Mouse (Mus musculus): ENCODE measurements around the gene Kat6b.
A peak's percentile ranks its signal among the peaks of the same experiment; 100 is the strongest.
"Not testable (repeated sequence)": the region's sequence is repeated elsewhere in the genome, so short reads cannot be mapped to it uniquely, and the experiment has no call there.

Kat6b gene

DNA sequence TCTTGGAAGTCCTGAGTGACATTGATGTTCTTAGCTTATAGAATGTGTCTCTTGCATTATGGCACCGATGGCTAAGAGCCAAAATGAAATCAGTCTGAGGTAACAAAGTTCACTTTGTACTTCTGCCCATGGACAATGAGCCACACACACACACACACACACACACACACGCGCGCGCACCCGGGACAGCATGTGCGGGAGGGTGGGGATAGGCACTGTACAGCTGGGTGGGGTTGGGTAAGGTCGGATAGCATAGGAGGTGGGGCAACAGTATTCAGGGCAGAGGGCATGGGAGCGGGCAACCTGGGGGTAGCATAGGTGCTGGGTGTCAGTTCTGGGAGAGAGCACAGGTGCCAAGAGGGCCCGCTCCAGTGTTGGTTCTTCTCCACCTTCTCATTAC lies 3.5 kb downstream of the Kat6b start:
- no peak for DNase-seq (ENCODE audit: low spot score in 2 of 2)

- DNase-seq (ENCODE audit: low spot score in 2 of 2) = no peak
Measured at GRCm38 (mm10) chr14:21485961-21486520, 4.8 kb downstream of the Kat6b start.

DNA sequence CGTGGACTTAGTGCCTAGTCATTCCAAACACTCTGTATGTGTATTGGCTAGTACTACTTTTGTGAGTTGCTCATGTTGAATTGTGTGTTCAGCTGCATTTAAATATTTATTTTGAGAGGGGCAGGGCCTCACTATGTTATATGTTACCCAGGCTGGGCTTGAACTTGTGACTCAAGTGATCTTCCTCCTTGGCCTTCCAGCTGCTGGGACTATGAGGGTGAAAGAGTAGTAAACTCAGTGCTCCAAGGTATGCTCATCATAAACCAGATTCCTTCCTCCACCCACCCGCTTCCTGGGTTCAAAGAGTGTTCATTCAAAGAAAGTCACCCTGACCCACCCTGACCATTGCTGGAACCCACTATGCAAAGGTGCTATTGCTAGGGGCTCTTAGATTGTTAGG lies 5.9 kb downstream of the Kat6b start:
- DNase-seq (ENCODE audit: low spot score in 2 of 2) = not testable (repeated sequence)

DNA sequence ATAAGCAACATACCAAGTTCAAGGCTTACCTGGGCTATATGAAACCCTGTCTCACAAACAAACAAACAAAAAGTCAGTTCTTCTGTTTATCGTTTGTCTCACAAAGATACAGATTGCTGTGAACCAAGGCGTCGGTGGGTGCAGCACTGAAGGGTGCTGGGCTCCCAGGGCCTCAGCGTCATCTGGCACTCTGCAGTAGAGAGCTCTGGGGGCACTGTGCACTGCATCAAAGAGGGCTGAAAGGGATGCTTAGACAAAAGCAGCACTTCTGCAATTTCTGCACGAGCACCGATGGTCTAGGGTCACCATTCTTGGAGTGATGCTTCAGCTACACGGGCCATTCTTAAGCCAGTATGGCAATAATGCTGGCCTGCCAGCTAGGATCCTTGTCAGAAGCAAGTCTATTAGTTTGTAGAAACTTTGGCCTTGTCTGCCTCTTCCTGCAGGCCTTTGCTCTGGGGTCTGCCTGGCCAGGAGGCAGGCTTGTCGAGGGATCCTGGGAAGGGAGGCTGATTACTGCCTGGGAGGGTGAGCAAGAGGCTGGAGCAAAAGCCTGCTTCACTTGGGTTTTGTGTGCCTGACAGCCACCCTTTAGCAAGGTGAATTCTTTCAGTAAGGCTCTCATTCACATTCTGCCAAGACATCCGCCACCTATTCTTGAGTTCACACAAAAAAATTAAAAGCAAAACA lies 7.3 kb downstream of the Kat6b start:
- not testable (repeated sequence) for DNase-seq (ENCODE audit: low spot score in 2 of 2)

DNA sequence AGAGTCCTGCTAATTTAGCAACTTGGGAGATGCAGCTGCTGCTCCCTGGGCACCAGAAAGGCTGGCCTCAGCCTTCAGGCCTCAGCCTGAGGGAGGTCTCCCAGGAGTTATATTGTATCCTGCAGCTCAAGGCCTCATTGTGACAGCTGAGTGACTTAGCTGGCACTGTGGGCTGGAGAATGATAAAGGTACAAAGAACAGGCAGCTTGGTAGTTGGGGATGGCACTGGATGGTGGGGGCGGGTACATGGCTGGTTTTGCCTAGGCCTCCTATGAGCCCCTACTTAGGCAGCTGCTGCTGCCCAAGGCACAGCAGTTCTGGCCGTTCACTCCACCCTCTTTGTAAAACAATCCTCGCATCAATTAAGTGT lies 7.9 kb downstream of the Kat6b start:
- DNase-seq (ENCODE audit: low spot score in 2 of 2) = no peak

DNA sequence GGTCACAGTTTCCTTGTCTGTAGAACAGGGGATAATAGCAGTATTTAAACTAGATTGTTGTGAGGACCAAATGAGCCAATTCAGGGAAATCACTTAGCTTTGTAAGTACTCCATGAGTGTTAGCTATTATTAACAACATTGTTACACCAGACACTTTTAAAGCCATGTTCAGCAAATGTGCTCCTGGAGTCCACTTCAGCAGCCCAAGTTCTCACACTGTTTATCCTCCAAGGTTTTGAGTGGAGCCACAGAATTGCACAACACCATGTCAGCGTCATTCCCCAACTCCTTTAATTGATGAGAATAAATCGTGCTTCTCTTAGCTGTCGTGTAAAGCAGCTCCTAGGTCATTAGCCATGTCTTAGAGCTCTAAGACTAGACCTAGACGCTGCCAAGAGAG lies 8.9 kb downstream of the Kat6b start:
- DNase-seq (ENCODE audit: low spot score in 2 of 2) = no peak

GRCm38 (mm10) chr14:21498361-21498996 lies 17.2 kb downstream of the Kat6b start:
- DNase-seq (ENCODE audit: low spot score in 2 of 2) = no peak

DNA sequence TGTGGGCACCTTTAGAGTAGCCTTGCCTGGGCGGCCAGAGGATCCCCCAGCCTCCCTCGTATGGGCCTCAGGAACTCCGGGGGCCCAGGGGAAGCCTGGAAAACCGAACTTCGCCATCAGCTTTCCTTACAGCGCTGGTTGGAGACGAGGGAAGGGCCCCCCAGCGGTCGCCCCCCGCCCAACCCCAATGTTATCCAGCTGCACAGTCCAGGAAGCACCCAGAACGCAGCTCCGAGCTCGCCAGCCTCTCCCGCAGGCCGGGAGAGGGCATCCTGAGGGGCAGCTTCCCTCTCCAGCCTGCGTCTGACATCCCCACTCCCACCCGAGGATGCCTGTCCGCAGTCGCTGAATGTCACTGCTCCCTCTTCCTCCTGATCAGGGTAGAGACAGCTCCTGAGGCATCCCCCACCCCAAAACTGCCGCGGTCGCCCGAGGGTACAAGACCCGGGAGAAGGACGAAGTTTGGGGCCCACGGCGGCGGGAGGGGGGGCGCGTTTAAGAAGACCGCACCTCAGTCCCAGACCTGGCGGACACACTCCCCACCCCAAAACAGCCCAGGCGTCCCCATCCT lies 17.9 kb downstream of the Kat6b start:
- peak; percentile 58 to 59 for DNase-seq (ENCODE audit: low spot score in 2 of 2)

GRCm38 (mm10) chr14:21499631-21500153 lies 18.5 kb downstream of the Kat6b start:
- DNase-seq (ENCODE audit: low spot score in 2 of 2) = peak in 1 of 2 experiments; percentile 79

DNA sequence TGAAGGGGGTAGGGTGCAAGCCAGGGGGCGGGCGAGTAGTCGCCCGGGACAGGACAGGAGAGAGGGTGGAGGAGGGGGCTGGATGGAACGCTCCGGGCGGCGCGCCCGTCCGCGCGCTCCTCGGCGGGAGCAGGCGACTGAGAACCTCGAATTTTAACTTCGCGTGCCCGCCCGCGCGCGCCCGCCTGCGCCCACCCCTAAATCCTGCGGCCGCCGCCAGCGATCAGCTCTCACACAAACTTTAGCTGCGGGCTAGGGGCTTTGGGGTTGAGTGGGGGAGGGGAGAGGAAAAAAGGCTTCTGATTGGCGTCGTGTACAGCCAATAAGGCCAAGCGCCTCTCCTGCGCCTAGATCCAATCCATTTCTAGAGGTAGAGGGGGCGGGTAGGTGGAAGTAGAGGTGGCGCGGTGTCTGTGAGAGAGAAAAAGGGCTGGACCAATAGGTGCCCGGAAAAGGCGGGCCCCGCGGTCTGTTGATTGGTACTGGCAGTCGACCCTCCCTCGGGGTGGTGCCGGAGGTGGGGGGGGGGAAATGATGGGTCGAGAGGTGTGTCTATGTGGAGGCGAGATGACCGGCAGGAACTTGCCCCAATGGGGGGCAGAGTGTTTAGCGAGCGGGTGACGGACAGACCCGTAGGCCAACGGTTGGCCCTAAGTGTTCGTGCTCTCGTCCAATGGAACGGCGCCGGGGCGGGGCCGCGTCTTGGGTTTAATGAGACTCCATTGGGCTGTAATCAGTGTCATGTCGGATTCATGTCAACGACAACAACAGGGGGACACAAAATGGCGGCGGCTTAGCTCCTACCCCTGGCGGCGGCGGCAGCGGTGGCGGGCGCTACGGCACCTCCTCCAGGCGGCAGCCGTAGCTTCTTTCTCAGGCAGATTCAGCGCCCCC lies 19.2 kb downstream of the Kat6b start:
- peak; percentile 100 for DNase-seq (ENCODE audit: low spot score in 2 of 2)

GRCm38 (mm10) chr14:21501048-21501657 lies 19.9 kb downstream of the Kat6b start:
- no peak for DNase-seq (ENCODE audit: low spot score in 2 of 2)

- DNase-seq (ENCODE audit: low spot score in 2 of 2) = no peak
Measured at GRCm38 (mm10) chr14:21505036-21505435, 23.8 kb downstream of the Kat6b start.

DNA sequence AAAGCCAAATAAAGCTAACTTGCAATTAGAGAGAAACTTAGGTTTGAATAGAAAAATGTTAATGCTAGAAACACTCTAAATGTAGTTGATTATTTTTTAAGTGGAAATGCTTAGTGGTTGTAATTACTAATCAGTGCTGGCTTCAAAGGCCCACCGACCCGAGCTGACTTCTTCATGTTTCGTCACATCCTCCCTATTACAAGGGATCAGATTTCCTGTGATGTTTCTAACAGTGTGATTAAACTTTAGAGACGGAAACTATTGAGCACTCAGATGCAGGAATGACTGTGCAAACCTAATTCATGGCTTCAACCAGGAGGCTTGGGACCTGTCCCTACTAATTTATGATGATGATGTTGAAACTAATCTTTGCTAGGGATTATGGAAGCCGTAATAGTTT lies 25.8 kb downstream of the Kat6b start:
- no peak for DNase-seq (ENCODE audit: low spot score in 2 of 2)

- DNase-seq (ENCODE audit: low spot score in 2 of 2) = no peak
Measured at GRCm38 (mm10) chr14:21509111-21509905, 28.1 kb downstream of the Kat6b start.

DNA sequence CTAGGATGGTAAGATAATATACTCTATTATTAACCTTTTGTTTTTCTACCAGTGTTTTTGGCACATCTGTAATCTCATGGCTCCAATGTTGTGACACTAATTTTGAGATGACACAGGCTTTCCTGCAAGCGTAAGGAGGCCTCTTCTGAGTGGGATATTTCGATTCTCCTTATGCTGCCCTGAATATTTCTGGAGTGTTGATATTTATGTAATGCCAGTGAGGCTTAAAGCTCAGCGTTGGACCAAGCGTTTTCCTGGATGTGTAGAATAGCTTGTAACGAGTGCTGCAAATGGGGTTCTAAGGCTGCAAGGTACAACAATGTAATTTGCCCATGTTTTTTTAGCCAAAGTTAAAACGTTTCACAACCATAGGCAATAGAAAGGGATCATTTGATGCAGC lies 30.2 kb downstream of the Kat6b start:
- DNase-seq (ENCODE audit: low spot score in 2 of 2) = no peak

DNA sequence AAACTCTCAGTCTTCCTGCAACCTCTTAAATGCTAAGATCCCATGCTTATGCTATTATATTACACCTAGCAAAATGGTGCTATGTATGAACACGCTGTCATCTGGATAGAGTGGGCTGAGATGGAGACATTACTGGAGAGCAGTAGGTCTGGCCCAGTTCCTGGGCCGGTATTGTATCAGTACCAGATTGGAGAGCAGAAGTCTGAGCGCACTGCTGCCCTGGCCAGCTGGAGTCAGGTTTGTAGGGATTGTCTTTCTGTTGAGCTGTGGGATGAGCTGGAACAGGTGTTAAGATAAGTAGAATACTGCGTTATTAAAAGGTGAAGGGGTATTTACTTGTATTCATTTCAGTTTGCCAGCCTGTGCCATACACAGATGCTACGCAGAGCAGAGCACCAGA lies 34.3 kb downstream of the Kat6b start:
- DNase-seq (ENCODE audit: low spot score in 2 of 2) = no peak

DNA sequence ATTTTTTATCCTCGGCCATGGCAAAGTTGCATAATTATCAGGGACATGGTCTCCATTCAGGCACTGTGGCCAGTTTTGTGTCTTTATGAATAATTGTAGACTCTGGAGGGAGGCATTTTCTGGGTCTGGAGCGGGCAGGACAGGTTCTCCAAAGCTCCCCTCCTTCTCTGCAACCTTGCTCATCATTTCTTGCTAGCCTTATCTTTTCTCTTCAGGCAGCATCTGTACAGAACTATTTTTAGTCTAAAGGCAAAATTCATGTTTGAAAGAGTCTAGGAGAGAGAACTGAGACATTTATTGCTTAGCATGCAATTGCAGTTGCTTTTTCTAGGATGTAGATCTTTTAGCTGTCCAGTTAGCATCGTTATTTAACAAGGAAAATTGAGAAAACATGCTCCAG lies 38.1 kb downstream of the Kat6b start:
- DNase-seq (ENCODE audit: low spot score in 2 of 2) = no peak

DNA sequence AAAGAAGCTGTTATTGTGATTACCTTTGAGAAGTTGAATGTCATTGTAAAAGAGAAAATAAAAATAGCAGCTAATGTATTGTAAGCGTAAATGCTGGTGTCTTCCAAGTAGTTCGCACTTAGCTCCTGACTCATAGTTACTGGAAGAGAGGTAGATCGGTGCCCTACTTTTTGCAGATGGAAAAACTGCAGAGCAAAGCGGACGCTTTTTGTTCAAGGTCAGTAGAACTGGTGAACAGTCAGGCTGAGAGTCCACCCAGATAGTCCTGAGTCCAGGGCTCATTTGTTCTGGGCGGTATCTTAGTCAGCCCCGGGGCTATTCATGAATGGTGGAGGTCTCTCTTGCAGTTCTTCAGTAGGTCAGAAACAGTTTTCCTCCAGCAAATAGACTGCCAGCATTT lies 39.3 kb downstream of the Kat6b start:
- DNase-seq (ENCODE audit: low spot score in 2 of 2) = no peak

- not testable (repeated sequence) for DNase-seq (ENCODE audit: low spot score in 2 of 2)
Measured at GRCm38 (mm10) chr14:21521496-21521895, 40.3 kb downstream of the Kat6b start.

- no peak for DNase-seq (ENCODE audit: low spot score in 2 of 2)
Measured at GRCm38 (mm10) chr14:21522312-21522978, 41.2 kb downstream of the Kat6b start.
